Mouse (Mus musculus) skeletal muscle tissue, postnatal 0 days (tissue): ENCODE measurements around the gene Eefsec. TPM values are rescaled to one million over a fixed set of nuclear protein-coding genes. Genes with fewer than 3 reads are reported as not detected.

Source experiments
- polyA plus RNA-seq: library from polyadenylated mRNA; unstranded; fragments of >200 nt; fragmentation: Nextera tagmentation; extraction: Ambion mirVana; gene quantifications from 2 replicates; pipeline ENCODE4 v1.2.1, GENCODE M21; 2015

Eefsec gene
- 8.9 and 10.0 TPM in 2 replicates for polyA plus RNA-seq

DNA sequence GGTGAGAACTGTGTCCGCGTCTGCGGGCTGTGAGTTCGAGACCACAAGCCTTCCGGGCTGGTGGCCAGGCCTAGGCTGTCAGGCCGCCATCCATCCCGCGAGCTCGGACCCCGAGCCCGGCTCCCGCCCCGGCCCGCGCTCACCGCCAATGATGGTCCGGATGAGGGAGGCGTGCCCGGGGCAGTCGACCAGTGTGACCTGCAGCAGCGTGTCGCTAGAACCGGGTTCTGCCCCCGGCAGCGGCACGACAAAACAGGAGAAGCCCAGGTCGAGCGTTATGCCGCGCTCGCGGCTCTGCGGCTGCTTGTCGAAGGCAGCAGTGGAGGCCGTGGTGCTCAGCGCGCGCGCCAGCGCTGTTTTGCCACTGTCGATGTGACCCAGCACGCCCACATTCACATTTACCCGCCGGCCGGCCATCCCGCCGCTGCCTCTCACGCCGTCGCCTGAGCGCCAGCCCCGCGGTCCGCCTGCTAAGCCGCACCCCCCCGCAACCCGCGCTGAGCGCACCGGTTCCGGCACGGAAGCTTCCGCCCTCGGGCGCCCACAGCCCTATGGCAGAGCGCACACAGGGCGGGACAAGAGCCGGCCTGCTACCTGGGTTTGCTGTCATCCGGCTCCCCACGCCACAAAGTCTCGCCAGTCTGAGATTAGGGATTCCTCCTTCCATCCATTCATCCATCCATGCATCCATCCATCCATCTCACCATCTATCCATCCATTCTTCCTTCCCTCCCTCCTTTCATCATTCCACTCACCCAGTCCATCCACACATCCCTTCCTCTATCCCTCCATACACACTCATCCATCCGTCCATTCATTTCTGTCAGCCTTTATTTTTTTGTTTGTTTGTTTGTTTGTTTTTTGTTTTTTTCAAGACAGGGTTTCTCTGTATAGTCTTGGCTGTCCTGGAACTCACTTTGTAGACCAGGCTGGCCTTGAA, at the start of gene Eefsec:
Eefsec (minus strand) TSS at position 477 of the 940 bp plus-strand sequence.

DNA sequence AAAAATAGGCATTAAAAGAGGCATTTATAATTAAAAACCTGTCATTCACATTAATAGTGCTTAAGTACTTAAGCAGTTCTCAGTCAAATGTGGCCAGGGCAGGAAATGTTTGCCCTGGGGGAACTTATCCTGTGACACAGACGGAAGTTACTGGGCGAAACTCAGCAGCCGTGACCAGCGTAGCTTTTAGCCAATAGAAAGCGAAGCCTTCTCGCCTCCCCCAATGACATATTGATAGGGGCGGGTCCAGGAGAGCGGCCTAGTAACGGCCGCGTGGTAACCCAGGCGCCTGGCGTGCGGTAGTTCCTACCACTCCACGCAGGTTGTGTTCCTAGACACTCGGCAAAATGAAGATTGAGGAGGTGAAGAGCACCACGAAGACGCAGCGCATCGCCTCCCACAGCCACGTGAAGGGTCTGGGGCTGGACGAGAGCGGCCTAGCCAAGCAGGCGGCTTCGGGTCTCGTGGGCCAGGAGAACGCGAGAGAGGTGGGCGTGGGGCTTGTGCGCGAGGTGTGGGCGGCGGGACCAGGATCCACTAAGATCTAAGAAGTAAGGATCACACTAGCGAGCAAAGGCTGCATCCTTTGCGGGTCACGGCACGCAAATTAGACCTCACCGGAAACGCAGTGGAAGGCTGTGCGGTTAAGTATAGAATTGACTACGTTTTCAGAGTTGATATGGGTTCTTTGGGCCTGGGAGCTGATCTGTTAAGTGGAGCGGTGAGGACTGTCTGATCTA, 19.0 kb upstream of the Eefsec start, which contains the start of gene Ruvbl1:
Ruvbl1 (plus strand) TSS at position 229 of the 740 bp plus-strand sequence.

DNA sequence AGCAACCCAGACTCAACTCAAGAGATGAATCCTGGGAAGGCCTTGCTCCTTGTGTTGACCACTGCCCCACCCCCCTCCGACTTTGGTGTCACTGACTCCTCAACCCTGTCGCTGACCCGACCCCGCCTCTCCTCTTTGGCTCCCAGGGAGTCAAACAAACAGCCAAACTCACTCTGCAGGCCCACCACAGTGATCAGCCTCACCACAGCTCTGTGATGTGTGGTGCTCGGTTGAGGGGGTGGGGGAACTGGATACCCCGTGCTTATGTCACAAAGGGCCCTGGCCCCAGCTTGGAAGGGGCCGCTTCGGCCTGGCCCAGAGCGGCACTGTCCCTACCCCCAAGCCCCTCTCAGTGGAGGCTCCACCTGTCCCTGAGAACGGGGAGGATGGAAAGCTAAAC, 224.4 kb downstream of the Eefsec start, which contains the start of gene Dnajb8:
Dnajb8 (plus strand) TSS at position 301 of the 400 bp plus-strand sequence.

Other genes with a start within 250 kb of the Eefsec start
- not detected in 2 replicates for gene Dnajb8, start 224.3 kb downstream of the Eefsec start, polyA plus RNA-seq
- 38.6 and 43.7 TPM in 2 replicates for gene Ruvbl1, start 18.9 kb upstream of the Eefsec start, polyA plus RNA-seq
- 67.3 and 84.1 TPM in 2 replicates for gene Sec61a1, start 72.4 kb upstream of the Eefsec start, polyA plus RNA-seq
- 17.9 and 24.5 TPM in 2 replicates for gene Kbtbd12, start 191.4 kb upstream of the Eefsec start, polyA plus RNA-seq